Mouse (Mus musculus): Measurements from ENCODE around the gene Rpa2.

The Rpa2 gene

DNA sequence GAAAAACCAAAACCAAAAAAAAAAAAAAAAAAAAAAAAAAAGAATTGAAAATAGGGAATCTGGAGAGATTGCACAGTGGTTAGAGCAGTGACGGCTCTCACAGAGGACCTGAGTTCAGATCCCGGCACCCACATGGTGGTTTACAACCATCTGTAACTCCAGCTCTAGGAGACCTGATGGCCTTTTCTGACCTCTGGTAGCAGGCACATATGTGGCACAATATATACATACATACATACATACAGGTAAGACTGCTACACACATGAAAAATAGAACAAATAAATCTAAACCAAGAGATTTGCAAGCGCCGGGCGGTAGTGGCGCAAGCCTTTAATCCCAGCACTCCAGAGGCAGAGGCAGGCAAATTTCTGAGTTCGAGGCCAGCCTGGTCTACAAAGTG lies 35.7 kb downstream of the Rpa2 start:
- no peak for DNase-seq (ENCODE audit: low read depth, low spot score)

DNA sequence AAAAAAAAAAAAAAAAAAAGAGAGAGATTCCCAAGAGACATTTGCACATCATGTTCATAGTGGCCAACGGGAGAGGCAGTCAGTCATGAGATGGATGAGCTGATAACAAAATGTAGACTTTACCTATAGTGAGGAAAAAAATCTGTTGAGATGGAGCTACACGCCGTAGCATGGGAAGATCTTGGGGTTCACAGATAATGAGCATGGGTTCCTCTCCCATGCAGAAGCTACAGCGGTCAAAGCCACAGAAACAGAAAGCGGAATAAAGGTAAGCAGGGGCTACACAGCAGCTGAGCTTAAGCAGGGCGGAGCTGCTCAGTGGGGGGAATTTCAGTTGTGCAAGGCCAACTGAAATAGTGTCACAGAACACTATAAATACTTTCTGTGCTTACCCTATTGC lies 36.2 kb downstream of the Rpa2 start:
- no peak for DNase-seq (ENCODE audit: low read depth, low spot score)

DNA sequence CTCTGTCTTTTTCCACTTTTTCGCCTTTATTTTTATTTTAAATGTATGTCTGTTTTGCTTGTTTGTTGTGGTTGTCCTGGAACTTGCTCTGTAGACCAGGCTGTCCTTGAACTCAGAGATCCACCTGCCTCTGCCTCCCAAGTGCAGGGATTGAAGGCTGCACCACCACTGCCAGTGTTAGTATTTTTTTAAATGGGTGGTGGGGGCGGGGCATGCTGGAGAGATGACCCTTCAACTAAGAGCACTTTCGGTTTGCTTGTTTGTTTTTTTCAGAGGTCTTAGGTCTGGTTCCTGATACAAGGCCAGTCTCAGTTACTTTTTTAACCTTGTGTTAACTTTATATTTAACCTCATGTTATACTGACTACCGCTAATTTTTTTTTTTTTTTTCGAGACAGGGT lies 37.0 kb downstream of the Rpa2 start:
- DNase-seq (ENCODE audit: low read depth, low spot score), result no peak

DNA sequence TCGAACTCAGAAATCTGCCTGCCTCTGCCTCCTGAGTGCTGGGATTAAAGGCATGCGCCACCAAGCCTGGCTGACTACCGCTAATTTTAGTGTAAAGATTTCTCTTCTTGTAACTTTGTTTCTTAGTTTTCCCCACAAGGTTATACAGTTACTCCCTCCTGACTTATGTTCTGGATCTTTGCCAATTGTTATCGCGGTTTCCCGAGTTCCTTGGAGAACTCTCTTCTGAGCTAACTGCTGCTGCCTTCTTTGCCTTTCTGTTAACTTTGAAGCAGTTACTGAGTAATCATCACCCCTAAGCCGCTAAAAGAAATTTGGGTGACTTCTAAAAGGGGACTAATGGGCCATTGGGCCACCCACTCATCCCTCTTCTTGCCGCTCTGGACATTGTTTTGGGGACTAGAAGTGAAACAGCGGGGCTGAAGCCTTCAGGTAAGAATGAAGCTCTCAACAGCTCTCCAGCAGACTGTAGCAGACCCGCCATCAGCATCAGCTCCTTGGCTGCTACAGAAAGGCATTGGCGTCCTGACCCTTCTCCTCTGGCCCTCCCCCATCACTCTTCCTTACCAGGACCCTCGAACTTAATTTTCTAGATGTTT lies 37.6 kb downstream of the Rpa2 start:
- no peak for DNase-seq (ENCODE audit: low read depth, low spot score)

DNA sequence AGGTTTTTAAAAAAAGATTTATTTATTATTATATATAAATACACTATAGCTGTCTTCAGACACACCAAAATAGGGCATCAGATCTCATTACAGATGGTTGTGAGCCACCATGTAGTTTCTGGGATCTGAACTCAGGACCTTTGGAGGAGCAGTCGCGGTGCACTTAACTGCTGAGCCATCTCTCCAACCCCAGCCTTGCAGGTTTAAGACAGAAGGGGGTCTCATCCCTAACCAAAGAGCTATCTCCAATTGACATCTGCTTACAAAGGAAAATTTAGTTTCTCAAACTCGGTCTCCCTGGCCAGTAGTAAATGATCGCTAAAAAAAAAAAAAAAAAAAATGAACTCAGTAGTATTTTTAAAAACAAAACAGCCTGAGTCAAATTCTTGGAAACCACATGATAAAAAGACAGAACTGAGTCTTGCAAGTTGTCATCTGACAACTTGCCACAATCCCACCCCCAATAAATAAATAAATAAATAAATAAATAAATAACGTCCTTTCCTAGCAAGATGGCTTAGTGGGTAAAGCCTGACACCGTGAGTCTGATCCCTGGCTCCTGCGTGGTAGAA lies 38.6 kb downstream of the Rpa2 start:
- no peak for DNase-seq (ENCODE audit: low read depth, low spot score)

DNA sequence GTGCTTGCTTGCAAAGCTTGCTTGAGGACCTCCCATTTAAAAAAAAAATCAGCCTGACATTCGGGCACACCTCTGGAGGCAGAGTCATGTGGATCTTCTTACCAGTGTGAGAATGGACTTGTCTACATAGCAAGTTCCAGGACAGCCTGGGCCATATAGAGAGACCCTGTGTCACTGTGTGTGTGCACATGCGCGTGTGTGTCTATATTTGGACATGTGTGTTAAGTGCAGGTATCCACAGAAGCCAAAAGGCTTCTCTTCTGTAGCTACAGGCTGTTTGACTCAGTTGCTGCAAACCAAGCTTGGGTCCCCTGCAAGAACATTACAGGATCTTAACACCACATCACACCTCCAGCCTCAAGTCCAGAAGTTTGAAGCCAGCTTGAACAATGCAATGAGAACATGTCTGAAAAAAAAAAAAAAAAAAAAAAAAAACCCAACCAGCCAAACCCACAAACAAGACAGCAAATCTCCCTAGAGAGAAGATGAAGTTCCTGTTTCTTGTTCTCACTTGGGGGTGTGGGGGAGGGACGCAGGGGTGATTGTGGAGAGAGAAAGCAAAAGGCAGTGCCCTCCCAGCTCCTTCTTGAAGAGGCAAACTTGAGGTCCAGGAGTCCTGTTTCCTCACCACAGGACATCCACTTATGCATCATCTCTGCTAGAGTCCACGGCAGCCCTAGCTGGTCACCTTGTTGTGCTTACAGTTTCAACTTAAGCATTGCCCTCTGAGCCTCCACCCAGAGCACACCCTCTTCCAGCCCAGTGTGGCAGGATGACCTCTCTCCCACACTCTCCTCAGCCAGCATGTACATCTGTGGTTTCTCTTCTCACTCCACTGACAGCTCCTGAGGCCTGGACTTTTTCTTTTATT lies 39.9 kb downstream of the Rpa2 start:
- DNase-seq (ENCODE audit: low read depth, low spot score), result no peak

DNA sequence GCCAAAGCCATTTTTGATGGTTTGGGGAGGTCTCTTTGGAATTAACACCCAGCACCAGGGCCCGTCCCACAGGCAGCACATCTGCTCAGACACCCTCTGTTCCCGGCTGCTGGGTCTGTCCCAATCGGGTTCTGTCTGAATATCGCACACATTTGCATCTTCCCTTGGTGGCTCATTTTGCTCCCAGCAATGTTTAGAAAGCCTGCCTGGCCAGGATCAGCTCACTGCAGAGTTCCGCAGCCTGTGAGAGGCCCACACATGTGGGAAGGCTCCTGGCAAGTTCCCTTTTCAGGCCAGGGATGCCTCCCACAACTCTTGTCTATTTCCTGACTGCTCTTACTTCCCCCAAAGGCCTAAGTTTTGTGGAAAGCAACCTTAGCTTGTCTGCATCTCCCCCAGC lies 41.5 kb downstream of the Rpa2 start:
- DNase-seq (ENCODE audit: low read depth, low spot score), result no peak

DNA sequence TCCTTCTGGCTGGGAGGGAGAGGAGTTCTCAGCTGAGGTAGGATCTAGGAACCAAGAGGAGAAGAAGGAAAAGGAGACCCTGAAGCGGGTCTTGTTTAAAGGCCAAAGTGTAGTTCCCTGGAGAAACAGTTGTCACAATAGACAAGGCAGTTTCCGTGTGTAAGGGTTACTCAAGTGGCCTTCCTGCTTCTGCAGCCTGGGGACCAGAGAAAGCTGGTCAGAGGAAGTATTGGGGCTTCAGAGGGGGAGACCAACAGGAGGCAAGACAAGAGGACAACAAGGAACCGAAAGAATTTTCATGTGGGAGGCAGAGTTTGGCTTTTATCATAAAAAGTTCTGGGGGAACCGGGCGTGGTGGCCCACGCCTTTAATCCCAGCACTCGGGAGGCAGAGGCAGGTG lies 48.3 kb downstream of the Rpa2 start:
- no peak for DNase-seq (ENCODE audit: low read depth, low spot score)

DNA sequence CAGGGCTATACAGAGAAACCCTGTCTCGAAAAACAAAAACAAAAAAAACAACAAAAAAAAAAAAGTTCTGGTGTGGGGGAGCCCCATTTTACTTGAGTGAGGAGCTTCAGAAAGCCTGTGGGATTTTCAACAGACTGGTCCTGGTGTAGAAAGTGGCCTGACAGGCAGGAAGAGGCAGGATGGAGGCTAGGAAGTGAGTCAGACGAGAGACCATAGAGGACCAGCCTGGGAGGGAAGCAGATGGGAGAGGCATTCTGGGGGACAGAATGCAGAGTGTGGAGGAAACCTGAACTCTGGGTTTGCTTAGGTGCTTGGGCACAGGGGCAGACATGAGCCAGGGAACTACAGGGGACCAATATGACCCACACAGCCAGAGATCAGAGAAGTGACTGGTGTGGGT lies 48.7 kb downstream of the Rpa2 start:
- DNase-seq (ENCODE audit: low read depth, low spot score), result no peak

DNA sequence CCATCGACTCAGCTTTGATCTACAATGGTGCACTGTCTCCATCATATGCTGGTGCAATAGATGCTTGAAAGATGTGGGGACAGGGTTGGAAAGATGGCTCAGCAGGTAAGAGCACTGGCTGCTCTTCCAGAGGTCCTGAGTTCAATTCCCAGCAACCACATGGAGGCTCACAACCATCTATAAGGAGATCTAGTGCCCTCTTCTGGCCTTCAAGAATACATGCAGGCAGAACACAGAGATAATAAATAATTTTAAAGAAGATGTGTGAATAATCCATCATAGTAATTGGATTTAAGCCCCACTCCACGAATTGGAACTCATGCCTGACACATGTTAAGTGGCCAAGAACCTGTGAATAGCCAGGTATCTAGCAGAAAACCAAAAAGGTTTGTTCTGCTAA lies 50.3 kb downstream of the Rpa2 start:
- no peak for DNase-seq (ENCODE audit: low read depth, low spot score)

DNA sequence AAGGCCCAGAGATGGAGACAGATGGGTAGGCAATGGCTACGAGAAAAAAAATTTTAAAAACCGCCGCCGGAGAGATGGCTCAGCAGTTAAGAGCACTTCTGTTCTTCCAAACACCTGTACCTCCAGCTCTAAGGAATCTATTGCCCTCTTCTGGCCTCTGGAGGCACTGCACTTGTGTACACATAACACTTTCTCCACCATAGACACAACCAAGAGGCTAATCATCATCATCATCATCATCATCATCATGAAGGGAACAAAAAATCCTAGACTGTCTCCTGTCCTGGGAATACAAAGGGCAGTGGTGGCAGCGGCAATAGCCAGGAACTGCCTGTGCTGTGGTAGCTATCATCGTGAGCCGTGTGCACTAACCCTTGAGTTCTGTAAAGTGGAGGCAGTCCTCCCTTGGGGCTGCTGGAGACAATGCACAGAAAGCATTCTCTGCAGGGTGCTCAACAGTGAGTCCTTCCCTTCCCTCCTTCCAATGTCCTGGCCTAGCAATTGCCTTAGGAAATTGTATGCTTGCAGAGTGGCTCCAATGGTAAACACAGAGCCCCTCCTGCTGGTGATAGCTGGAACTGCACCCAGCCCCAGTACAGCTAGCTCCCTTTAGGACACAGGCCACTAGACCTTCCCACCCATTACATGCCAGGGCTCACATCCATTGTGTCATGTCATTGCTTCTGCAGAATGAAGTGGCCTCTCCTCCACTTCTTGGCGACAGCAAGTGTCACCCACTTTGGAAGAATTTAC lies 55.7 kb downstream of the Rpa2 start:
- no peak for DNase-seq (ENCODE audit: low read depth, low spot score)

Measured in retina, postnatal 7 days (tissue).